Mouse (Mus musculus) neural tube, embryonic 14.5 days (tissue): ENCODE results near the gene Mmp19. TPM values are rescaled to one million over a fixed set of nuclear protein-coding genes. Genes with fewer than 3 reads are reported as not detected.

Source experiments
- ATAC-seq: fragments of 200-750 bp; cut with Nextera tagmentation; 2 replicates; pipeline ENCODE4 v1.8.0; 2017; ENCODE audit warnings: low read depth, mild to moderate bottlenecking, moderate TSS enrichment, moderate library complexity
- H3K27ac ChIP-seq: fragments of 300-500 bp; sonication (generic); 2 replicates; pipeline ENCODE4 v1.5.1; 2014; ENCODE audit warnings: low read depth, mild to moderate bottlenecking, control low read depth, low read length, moderate library complexity, mixed read lengths
- H3K27me3 ChIP-seq: fragments of 300-500 bp; sonication (generic); 2 replicates; pipeline ENCODE4 v1.6.1; 2014; ENCODE audit warnings: low read length; ENCODE audit not compliant: control insufficient read depth, insufficient read depth
- H3K36me3 ChIP-seq: fragments of 300-500 bp; sonication (generic); 2 replicates; pipeline ENCODE4 v1.6.1; 2014; ENCODE audit warnings: low read length, mixed read lengths; ENCODE audit not compliant: control insufficient read depth, insufficient read depth
- H3K4me1 ChIP-seq: fragments of 300-500 bp; sonication (generic); 2 replicates; pipeline ENCODE4 v1.6.1; 2014; ENCODE audit warnings: low read length; ENCODE audit not compliant: control insufficient read depth, insufficient read depth
- H3K4me2 ChIP-seq: fragments of 300-500 bp; sonication (generic); 2 replicates; pipeline ENCODE4 v1.6.1; 2014; ENCODE audit warnings: mild to moderate bottlenecking, low read depth, low read length, control low read depth
- H3K4me3 ChIP-seq: fragments of 300-500 bp; sonication (generic); 2 replicates; pipeline ENCODE4 v1.5.1; 2014; ENCODE audit warnings: low read depth, low read length, control low read depth, mixed read lengths
- H3K9ac ChIP-seq: fragments of 300-500 bp; sonication (generic); replicated peaks from 2 replicates; pipeline ENCODE4 v1.6.1; 2014; ENCODE audit warnings: low read depth, mild to moderate bottlenecking, control low read depth, low read length, mixed read lengths
- H3K9me3 ChIP-seq: fragments of 300-500 bp; sonication (generic); 2 replicates; pipeline ENCODE4 v1.6.1; 2016; ENCODE audit warnings: low read length; ENCODE audit not compliant: control insufficient read depth
- WGBS: fragments of 180-500 bp; shearing (Covaris S2); extraction: QIAGEN DNeasy Blood & Tissue Kit; methylation state at CpG from one replicate; pipeline ENCODE4 v1.1.7; 2014; 5-methylcytosine and 5-hydroxymethylcytosine counted together
- polyA plus RNA-seq: library from polyadenylated mRNA; unstranded; fragments of >200 nt; fragmentation: Nextera tagmentation; extraction: Ambion mirVana; gene quantifications from 2 replicates; pipeline ENCODE4 v1.2.1, GENCODE M21; 2014

Mmp19 gene
- polyA plus RNA-seq, 1 experiment from 2014 or later, result 0.70 TPM

GRCm38 (mm10) chr10:128747646-128748251 lies 43.0 kb upstream of the Mmp19 start, which contains the start of gene Pym1:
Gene Pym1 (plus strand): TSS chr10:128747889.
- peak within 1 kb of the TSS; percentile 77 for H3K9ac ChIP-seq
- H3K4me3 ChIP-seq, result peak within 1 kb of the TSS; percentile 76
- no peaks in the 10 kb centered on the region for H3K9me3 ChIP-seq
- peaks cover 12% of the 10 kb centered on the region for H3K4me1 ChIP-seq
- peaks cover 3% of the 10 kb centered on the region for H3K27me3 ChIP-seq
- peak within 1 kb of the TSS; percentile 94 for H3K4me2 ChIP-seq
- H3K27ac ChIP-seq, result peak within 1 kb of the TSS; percentile 93
- WGBS, result under 1% methylated on average over 36 of the region's 36 CpGs
- H3K36me3 ChIP-seq, result no peaks in the 10 kb centered on the region
- peak; percentile 51 for ATAC-seq

GRCm38 (mm10) chr10:128748252-128748864 lies 42.4 kb upstream of the Mmp19 start:
- Histone ChIP-seq H3K27me3 (peaks cover 3% of the 10 kb centered on the region), H3K4me1 (peaks cover 12% of the 10 kb centered on the region), H3K9me3 (no peaks in the 10 kb centered on the region), H3K4me2 (peak overlapping the region; percentile 94), H3K27ac (peak overlapping the region; percentile 93), H3K4me3 (peak overlapping the region; percentile 76), H3K9ac (peak overlapping the region; percentile 77), H3K36me3 (0 out of 2 replicates have a peak, but pooled peaks cover 3% of the 10 kb centered on the region)
- ATAC-seq, result peak; percentile 94
- WGBS, result under 1% methylated on average over 37 of the region's 37 CpGs

GRCm38 (mm10) chr10:128772895-128773294 lies 17.8 kb upstream of the Mmp19 start:
- WGBS, result 85% methylated on average over 2 of the region's 2 CpGs
- H3K9ac ChIP-seq, result no peak overlapping the region
- H3K4me1 ChIP-seq, result no peaks in the 10 kb centered on the region
- no peak for ATAC-seq
- no peak overlapping the region for H3K27ac ChIP-seq
- H3K36me3 ChIP-seq, result no peaks in the 10 kb centered on the region
- no peaks in the 10 kb centered on the region for H3K9me3 ChIP-seq
- H3K27me3 ChIP-seq, result no peaks in the 10 kb centered on the region
- H3K4me3 ChIP-seq, result no peak overlapping the region
- H3K4me2 ChIP-seq, result no peak overlapping the region

GRCm38 (mm10) chr10:128773685-128774084 lies 17.0 kb upstream of the Mmp19 start:
- H3K36me3 ChIP-seq, result no peaks in the 10 kb centered on the region
- no peaks in the 10 kb centered on the region for H3K4me1 ChIP-seq
- H3K9ac ChIP-seq, result no peak overlapping the region
- WGBS, result 26% methylated on average over 5 of the region's 5 CpGs
- H3K9me3 ChIP-seq, result no peaks in the 10 kb centered on the region
- ATAC-seq, result no peak
- no peak overlapping the region for H3K4me3 ChIP-seq
- H3K27me3 ChIP-seq, result no peaks in the 10 kb centered on the region
- H3K4me2 ChIP-seq, result no peak overlapping the region
- no peak overlapping the region for H3K27ac ChIP-seq

GRCm38 (mm10) chr10:128778441-128778840 lies 12.3 kb upstream of the Mmp19 start:
- WGBS, result 95% methylated on average over 2 of the region's 2 CpGs
- Histone ChIP-seq H3K9ac (no peak overlapping the region), H3K36me3 (no peaks in the 10 kb centered on the region), H3K9me3 (no peaks in the 10 kb centered on the region), H3K27me3 (no peaks in the 10 kb centered on the region), H3K4me3 (no peak overlapping the region), H3K4me2 (no peak overlapping the region), H3K4me1 (no peaks in the 10 kb centered on the region), H3K27ac (no peak overlapping the region)
- no peak for ATAC-seq

GRCm38 (mm10) chr10:128779011-128779795 lies 11.5 kb upstream of the Mmp19 start:
- H3K9me3 ChIP-seq, result no peaks in the 10 kb centered on the region; the same call in 1 of the 2 replicates
- no peak overlapping the region for H3K4me3 ChIP-seq
- H3K36me3 ChIP-seq, result no peaks in the 10 kb centered on the region
- H3K27me3 ChIP-seq, result no peaks in the 10 kb centered on the region
- WGBS, result 44% methylated on average over 8 of the region's 8 CpGs
- no peak overlapping the region for H3K4me2 ChIP-seq
- ATAC-seq, result no peak
- no peak overlapping the region for H3K27ac ChIP-seq
- H3K9ac ChIP-seq, result no peak overlapping the region
- H3K4me1 ChIP-seq, result no peaks in the 10 kb centered on the region

GRCm38 (mm10) chr10:128780200-128780599 lies 10.5 kb upstream of the Mmp19 start:
- Histone ChIP-seq H3K4me3 (no peak overlapping the region), H3K4me1 (no peaks in the 10 kb centered on the region), H3K27me3 (no peaks in the 10 kb centered on the region), H3K9me3 (no peaks in the 10 kb centered on the region; the same call in 1 of the 2 replicates), H3K36me3 (no peaks in the 10 kb centered on the region), H3K4me2 (no peak overlapping the region), H3K9ac (no peak overlapping the region), H3K27ac (no peak overlapping the region)
- 96% methylated on average over 1 of the region's 1 CpGs for WGBS
- no peak for ATAC-seq

- ATAC-seq, result no peak
- no peak overlapping the region for H3K4me3 ChIP-seq
- no peaks in the 10 kb centered on the region for H3K4me1 ChIP-seq
- no peaks in the 10 kb centered on the region for H3K27me3 ChIP-seq
- no peaks in the 10 kb centered on the region for H3K36me3 ChIP-seq
- no peak overlapping the region for H3K27ac ChIP-seq
- H3K9ac ChIP-seq, result no peak overlapping the region
- no peak overlapping the region for H3K4me2 ChIP-seq
- H3K9me3 ChIP-seq, result no peaks in the 10 kb centered on the region
These were observed 1.3 kb downstream of the Mmp19 start for GRCm38 (mm10) chr10:128792041-128792440.

GRCm38 (mm10) chr10:128793258-128793657 lies 2.5 kb downstream of the Mmp19 start:
- no peaks in the 10 kb centered on the region for H3K4me1 ChIP-seq
- no peak overlapping the region for H3K4me3 ChIP-seq
- no peaks in the 10 kb centered on the region for H3K9me3 ChIP-seq
- 92% methylated on average over 1 of the region's 1 CpGs for WGBS
- no peaks in the 10 kb centered on the region for H3K27me3 ChIP-seq
- peaks cover 3% of the 10 kb centered on the region; the same call in 1 of the 2 replicates for H3K36me3 ChIP-seq
- H3K27ac ChIP-seq, result no peak overlapping the region
- no peak overlapping the region for H3K4me2 ChIP-seq
- H3K9ac ChIP-seq, result no peak overlapping the region
- no peak for ATAC-seq
